8 mouse cellular contexts compared by ENCODE assay signal in genomic region chr7:83549951-83550407, GRCm38 (mm10). TPM values are rescaled to one million over a fixed set of nuclear protein-coding genes. Genes with fewer than 3 reads are reported as not detected.
DNase-seq lines count a peak whose midpoint lies in the region; ATAC-seq and TF ChIP-seq lines count a peak whose summit lies in the region.

No protein-coding gene starts in this region.

- TF ChIP-seq POLR2A in lung, adult 2 months (IDR thresholded peaks at IDR 0.05; ENCODE audit: borderline replicate concordance, extremely low read depth, low read depth, low read length) = no peak

- 44% methylated on average over 5 of the region's 5 CpGs for WGBS in lung, adult 2 months
- WGBS in forebrain, embryonic 12.5 days = 47% methylated on average over 5 of the region's 5 CpGs
- 54% methylated on average over 5 of the region's 5 CpGs for WGBS in large intestine, adult 2 months
- WGBS in neural tube, embryonic 11.5 days = 63% methylated on average over 5 of the region's 5 CpGs

- peak overlapping the region; percentile 39 for H3K4me2 ChIP-seq in forebrain, embryonic 12.5 days
- H3K4me2 ChIP-seq in neural tube, embryonic 11.5 days (ENCODE audit: low read depth) = no peak overlapping the region

- TF ChIP-seq CTCF in lung, adult 2 months (IDR thresholded peaks at IDR 0.05; ENCODE audit: insufficient read depth, low read length) = peak; percentile 38; the same call in 1 of the 2 replicates

- H3K4me1 ChIP-seq in lung, adult 2 months (ENCODE audit: control insufficient read depth, insufficient read depth, low read length) = no peaks in the 10 kb centered on the region; the same call in 1 of the 2 replicates
- H3K4me1 ChIP-seq in forebrain, embryonic 12.5 days = peaks cover 20% of the 10 kb centered on the region
- H3K4me1 ChIP-seq in neural tube, embryonic 11.5 days (ENCODE audit: control insufficient read depth, insufficient read depth, low read length) = no peaks in the 10 kb centered on the region

- no peaks in the 10 kb centered on the region for H3K36me3 ChIP-seq in forebrain, embryonic 12.5 days (replicated peaks)
- H3K36me3 ChIP-seq in neural tube, embryonic 11.5 days (ENCODE audit: control insufficient read depth, insufficient read depth, low read length) = no peaks in the 10 kb centered on the region

- no peak overlapping the region for H3K4me3 ChIP-seq in lung, adult 2 months (replicated peaks; ENCODE audit: extremely low read depth, low read depth, low read length)
- no peak overlapping the region for H3K4me3 ChIP-seq in forebrain, embryonic 12.5 days (replicated peaks)
- no peak overlapping the region for H3K4me3 ChIP-seq in neural tube, embryonic 11.5 days (ENCODE audit: low read depth, low read length)

- peak; percentile 66 for ATAC-seq in forebrain, embryonic 12.5 days (ENCODE audit: low FRiP score)
- peak; percentile 31; the same call in 1 of the 2 replicates for ATAC-seq in neural tube, embryonic 11.5 days (ENCODE audit: insufficient read depth, low FRiP score, low TSS enrichment)

- no peaks in the 10 kb centered on the region for H3K9me3 ChIP-seq in forebrain, embryonic 12.5 days
- no peaks in the 10 kb centered on the region for H3K9me3 ChIP-seq in neural tube, embryonic 11.5 days (ENCODE audit: control insufficient read depth, low read length)

- H3K9ac ChIP-seq in forebrain, embryonic 12.5 days = no peak overlapping the region
- H3K9ac ChIP-seq in neural tube, embryonic 11.5 days (ENCODE audit: low read length) = peak overlapping the region; percentile 19; the same call in 1 of the 2 replicates

- H3K27ac ChIP-seq in forebrain, embryonic 12.5 days = peak overlapping the region; percentile 64
- no peak overlapping the region for H3K27ac ChIP-seq in neural tube, embryonic 11.5 days (ENCODE audit: low read depth, low read length)

- peak; percentile 17 for DNase-seq in adrenal gland, postnatal 10 days
- DNase-seq in adrenal gland, postnatal 25 days = no peak
- DNase-seq in lung, adult 2 months = no peak
- DNase-seq in lung, postnatal 4 days = no peak
- peak; percentile 25 for DNase-seq in large intestine, adult 2 months (ENCODE audit: low read depth, low spot score)
- peak; percentile 55 for DNase-seq in neural tube, embryonic 11.5 days (ENCODE audit: low spot score)
- DNase-seq in gastrocnemius, postnatal 4 days (ENCODE audit: low spot score in 2 of 2) = no peak

- H3K27me3 ChIP-seq in forebrain, embryonic 12.5 days = no peaks in the 10 kb centered on the region
- no peaks in the 10 kb centered on the region for H3K27me3 ChIP-seq in neural tube, embryonic 11.5 days (ENCODE audit: control insufficient read depth, insufficient read depth, low read length)

RNA-seq across cellular contexts. Expression of gene Tmc3, which starts 34.7 kb away (rescaled TPM):
- 1 to 10 TPM in 1 of 2 experiments, under 1 TPM in 1; 0.72 to 1.5 TPM for total RNA-seq in adrenal gland, postnatal 10 days (2021)
- total RNA-seq in adrenal gland, postnatal 25 days (2021) = 0.27 TPM in 1 of 2 replicates, not detected in the other
- polyA plus RNA-seq in lung, adult 2 months (2012; rRNA removed) = 0.10 and 0.19 TPM in 2 replicates
- 0.14 and 0.26 TPM in 2 replicates for polyA plus RNA-seq in forebrain, embryonic 12.5 days (2016; fragmentation: Nextera tagmentation; extraction: Ambion mirVana)
- 0.24 and 0.32 TPM in 2 replicates for polyA plus RNA-seq in large intestine, adult 2 months (2012; rRNA removed)
- polyA plus RNA-seq in neural tube, embryonic 11.5 days (2014; fragmentation: Nextera tagmentation; extraction: Ambion mirVana) = 0.54 and 0.64 TPM in 2 replicates
- total RNA-seq in gastrocnemius, postnatal 4 days (2021) = 1 to 10 TPM; 1.2 to 2.0 TPM

Comparison
In these comparisons a context has a peak if more than half of its experiments do, and no peak if none do; other contexts are left out.
1. DNase-seq: peak in adrenal gland, postnatal 10 days (single experiment), large intestine, adult 2 months (single experiment) and neural tube, embryonic 11.5 days (single experiment); none in adrenal gland, postnatal 25 days (single experiment), lung, adult 2 months (single experiment), lung, postnatal 4 days (0 of 2) and gastrocnemius, postnatal 4 days (0 of 2).